Mouse (Mus musculus) right cerebral cortex, postnatal 14 days (tissue): ENCODE measurements around the gene Runx3.

Experiments
- DNase-seq: peaks from one replicate; pipeline ENCODE4 v3.0.0; 2022

Runx3 gene

GRCm38 (mm10) chr4:135226008-135226667 is 105.7 kb downstream of the Runx3 start:
- DNase-seq = no peak
